Mouse (Mus musculus) cerebellum, postnatal 10 days (tissue): ENCODE data around the gene Cntn2.
A peak's percentile ranks its signal among the peaks of the same experiment; 100 is the strongest.

Experiments used
- DNase-seq, 2 experiments: peaks; one replicate each; pipeline ENCODE4 v3.0.0; 2021; ENCODE audit warnings: mixed read lengths in 2 of 2

The Cntn2 gene

GRCm38 (mm10) chr1:132542762-132543306, at the start of gene Cntn2:
Gene Cntn2, minus strand, starts transcription at chr1:132543256.
- DNase-seq = peak; percentile 92 to 95

GRCm38 (mm10) chr1:132592145-132592544, 49.1 kb upstream of the Cntn2 start:
- no peak for DNase-seq

- peak; percentile 75 to 76 for DNase-seq
Measured at GRCm38 (mm10) chr1:132591399-132591930, 48.4 kb upstream of the Cntn2 start.

DNA sequence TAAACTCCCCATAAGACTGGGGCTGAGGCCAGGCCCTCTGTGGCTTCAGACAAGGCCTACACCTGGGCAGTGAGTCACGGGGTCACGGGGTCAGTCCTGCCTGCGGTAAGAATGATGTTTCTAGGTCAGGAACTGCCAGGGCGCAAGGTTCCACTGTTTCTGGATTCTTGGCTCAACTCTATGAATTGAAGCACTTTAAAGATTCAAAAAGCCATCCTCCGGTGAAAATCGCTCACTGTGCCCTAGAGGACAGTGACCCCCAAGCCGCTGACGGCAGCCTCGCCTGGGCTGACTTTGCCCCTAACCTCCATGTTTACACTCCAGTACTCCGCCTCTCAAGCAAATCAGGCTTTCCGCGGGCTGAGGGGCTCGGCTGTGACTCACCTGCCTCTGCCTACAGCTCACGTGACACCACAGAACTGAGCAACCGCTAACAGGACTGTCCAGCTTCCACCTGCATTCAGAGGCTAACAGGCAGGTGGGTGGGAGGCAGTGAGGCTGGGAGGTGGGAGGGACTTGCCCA, 43.7 kb upstream of the Cntn2 start:
- no peak for DNase-seq

GRCm38 (mm10) chr1:132585376-132585775, 42.3 kb upstream of the Cntn2 start:
- DNase-seq = no peak

DNA sequence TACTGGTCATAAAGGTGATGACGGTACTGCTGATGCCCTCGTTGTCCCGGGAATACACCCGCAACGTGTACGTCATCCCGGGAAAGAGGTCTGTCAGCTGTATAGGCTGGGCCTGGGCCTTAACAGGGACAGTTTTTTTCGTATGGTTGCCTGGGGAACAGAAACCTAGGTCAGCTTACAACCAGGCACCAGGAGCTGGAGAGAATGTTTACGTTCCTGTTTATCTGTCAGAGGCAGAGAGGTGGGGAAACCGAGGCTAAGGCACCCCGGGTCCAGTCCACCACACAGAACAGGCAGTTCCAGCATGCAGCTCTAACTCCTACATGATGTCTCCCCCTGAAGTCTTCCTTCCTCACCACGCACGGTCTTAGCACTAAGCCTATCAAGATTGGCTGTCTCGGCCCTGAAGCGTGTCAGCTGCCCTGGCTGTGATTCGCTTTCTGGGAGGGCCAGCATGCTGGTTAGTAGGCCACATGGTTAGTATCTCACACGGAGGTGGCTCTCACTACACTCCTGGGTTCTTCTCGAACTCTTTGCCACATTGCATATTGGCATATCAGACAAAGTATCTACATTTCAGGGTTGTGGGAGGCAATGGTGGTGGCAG, 40.0 kb upstream of the Cntn2 start:
- no peak for DNase-seq

DNA sequence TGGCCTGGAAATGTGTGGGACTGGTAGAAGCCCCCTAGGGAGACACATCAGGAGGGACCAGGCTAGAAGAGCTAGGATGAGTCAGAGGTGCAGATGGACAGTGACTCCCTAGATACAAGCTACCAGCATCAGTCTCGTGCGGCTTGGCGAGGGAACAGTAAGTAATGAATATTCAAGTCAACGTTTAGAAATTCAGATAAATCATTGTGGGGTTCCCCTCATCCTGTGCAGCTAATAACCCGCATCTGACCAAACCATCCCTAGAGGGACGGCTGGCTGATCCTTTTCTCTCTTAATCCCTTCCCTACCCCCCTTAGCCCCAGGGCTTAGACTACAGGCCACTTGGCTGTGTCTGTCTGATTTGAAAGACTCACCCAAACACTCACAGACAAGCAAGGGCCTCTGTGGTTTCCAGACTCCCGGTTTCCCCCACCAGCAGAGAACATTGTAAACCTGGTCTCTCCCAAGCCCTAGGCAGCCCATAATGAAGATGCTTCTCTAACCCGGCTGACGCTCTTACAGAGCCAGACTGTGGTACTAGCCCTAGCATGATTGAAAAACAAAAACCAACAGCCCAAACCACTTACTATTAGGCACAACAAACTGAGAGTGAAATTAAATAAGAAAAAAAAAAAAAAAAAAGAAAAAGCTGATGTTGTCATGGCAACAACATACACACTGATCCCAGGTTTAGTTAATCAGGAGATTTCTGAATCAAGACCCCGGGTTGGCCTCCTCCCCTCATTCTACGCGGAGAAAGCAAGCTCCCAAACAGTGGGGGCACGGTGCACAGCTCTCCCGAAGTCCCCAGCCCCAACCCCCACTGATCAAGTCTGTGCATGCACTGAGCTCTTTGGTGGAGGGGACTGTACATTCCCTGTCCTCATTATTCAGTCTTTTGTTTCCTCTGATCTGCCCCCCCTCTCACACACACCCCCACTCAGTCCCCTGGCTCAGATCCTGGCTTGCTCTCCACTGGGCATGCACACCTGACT, 39.1 kb upstream of the Cntn2 start:
- no peak for DNase-seq

DNA sequence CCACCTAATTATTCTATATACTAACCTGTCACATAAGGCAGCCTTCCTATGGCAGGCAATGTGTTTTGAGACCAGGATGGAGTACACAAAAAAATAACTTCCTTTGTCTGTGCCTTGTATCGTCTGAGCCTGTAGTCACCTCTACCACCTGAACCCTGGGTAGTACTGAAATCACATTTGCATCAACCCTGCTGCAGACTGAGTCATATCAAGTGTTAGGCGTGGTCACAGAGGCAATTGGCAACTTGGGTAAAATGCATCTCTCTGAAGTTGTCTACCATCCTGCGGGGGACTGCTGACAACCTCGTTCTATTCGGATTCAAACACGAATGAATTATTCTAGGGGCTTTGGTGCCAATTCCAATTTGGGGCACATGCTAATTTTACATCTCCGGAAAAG, 37.0 kb upstream of the Cntn2 start:
- DNase-seq = no peak

DNA sequence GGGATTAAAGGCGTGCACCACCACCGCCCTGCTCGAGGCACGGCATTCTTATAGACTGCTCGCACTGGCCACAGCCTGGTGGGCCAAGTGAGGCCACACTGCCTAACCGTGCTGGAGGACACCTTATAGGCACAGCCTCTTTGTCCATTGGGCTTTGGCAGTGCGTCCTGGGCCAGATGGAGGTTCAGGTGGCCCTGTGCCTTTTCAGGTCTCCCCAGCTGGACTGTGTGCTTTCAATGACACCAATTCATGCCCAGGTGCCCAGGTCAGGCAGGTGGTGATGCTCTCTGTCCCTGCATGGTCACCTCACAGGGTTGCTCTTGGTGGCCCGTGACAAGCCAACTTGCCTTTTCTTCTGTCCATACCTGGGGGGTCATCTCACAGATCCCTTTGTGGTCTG, 33.8 kb upstream of the Cntn2 start:
- no peak for DNase-seq

DNA sequence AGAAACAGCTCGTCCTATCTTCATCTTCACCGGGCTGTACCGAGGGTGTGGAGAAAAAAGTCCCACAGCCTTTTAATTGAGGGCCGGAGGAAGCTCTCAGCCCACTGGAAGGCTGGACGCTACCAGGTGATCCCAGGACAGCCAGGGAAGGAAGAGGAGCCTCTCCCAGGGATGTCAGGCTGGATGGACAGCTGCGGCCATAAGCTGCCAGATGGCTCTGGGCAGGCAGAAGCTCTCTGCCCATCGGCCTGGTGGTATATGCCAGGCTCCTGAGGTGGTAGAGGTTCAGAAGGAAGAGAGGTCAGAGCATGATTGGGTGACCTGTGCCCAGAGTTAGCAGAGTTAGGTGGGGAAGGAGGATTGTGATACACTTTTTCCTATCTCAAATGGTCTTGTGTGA, 29.8 kb upstream of the Cntn2 start:
- peak; percentile 64 to 74 for DNase-seq

- DNase-seq = peak; percentile 56 to 60
Measured at GRCm38 (mm10) chr1:132571613-132572012, 28.6 kb upstream of the Cntn2 start.

GRCm38 (mm10) chr1:132570906-132571305, 27.9 kb upstream of the Cntn2 start:
- peak; percentile 61 to 68 for DNase-seq

GRCm38 (mm10) chr1:132570068-132570780, 27.2 kb upstream of the Cntn2 start:
- DNase-seq = peak; percentile 82 to 87

DNA sequence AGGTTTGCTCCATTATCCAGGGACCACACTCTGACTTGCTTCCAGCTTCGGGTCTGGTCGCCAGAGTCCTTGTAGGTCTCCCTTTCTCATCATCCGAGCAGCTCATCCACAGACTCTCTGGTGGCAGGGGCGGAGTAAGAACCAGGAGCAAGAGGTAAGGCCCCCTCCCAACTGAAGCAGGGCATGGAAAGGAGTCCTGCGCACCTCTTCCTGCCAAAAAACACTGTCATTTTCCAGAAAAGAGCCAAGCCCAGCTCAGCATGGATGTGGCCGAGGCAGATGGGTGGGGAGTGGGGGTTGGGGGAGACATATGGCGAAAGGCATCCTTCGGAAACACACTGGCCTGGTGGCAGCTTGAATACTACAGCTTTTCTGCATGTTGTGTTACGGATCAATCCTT, 26.5 kb upstream of the Cntn2 start:
- peak; percentile 97 for DNase-seq

- peak; percentile 56 to 57 for DNase-seq
Measured at GRCm38 (mm10) chr1:132567336-132568125, 24.5 kb upstream of the Cntn2 start.

DNA sequence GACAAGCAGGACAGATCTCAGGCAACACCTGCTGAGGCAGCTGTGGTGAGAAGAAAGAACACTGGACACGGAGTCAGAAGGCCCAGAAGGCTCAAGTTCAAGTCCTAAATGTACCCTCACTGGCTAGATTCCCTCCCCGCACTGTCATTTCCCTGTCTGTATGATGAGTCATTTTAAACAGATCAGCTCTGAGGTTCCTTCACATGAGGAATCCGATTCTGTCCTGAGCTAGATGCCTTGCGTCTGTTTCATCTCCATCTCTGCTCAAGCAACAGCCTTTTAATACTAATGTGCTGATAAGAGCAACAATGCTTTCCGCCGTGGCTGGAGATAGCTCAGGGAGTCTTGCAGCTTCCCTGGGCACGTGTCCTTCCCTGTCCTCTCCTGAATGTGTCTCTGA, 22.7 kb upstream of the Cntn2 start:
- DNase-seq = no peak

DNA sequence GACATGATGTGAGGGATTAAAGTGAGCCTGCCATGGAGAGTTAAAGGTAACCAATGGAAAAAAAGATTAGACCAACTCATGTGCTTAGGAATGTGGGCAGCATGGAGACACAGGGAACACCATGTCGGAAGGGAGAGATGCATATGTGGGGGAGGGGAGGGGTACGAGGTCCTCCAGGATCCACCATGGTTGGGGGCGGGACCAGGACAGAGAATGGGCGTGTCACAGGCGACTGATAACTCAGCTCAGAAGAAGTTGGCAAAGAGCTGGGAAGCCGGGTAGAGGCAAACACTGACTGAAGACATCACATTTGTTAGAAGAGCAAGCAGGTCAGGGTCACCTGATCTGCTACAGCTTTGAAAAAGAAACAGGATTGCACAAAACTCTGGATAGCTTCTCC, 21.9 kb upstream of the Cntn2 start:
- no peak for DNase-seq

- DNase-seq = peak; percentile 62 to 63
Measured at GRCm38 (mm10) chr1:132562337-132562795, 19.3 kb upstream of the Cntn2 start.

GRCm38 (mm10) chr1:132560907-132561700, 18.0 kb upstream of the Cntn2 start:
- peak; percentile 95 to 96 for DNase-seq

DNA sequence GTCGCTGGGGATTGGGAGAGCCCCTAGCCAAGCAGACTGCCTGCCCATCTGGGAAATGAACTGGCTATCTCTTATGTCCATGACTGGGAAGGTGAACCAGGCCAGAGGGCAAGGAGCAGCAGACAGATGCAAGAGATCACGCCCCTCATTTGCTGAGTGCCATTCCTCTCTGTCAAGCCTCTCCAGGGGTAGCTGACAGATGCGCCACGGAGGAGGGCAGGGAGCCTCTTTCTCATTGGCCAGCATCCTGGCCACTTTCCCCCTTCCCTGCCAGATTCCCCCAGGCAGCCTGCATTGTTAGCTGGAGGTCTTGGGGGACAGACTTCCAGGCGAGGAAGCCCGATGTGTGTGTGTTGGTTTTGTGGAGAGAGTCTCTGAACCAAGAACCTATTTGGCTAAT, 16.0 kb upstream of the Cntn2 start:
- DNase-seq = peak in 1 of 2 experiments; percentile 69
